Mouse (Mus musculus) frontal cortex, adult 2 months (tissue): Measurements from ENCODE around the gene Ccdc18. TPM values are rescaled to one million over a fixed set of nuclear protein-coding genes. Genes with fewer than 3 reads are reported as not detected.
A peak's percentile ranks its signal among the peaks of the same experiment; 100 is the strongest.
"Not testable (repeated sequence)": the region's sequence is repeated elsewhere in the genome, so short reads cannot be mapped to it uniquely, and the experiment has no call there.

Source experiments
- DNase-seq, 2 experiments: peaks; one replicate each; pipeline ENCODE4 v3.0.0; 2022; ENCODE audit warnings: low spot score in 1 of 2; ENCODE audit errors: extremely low spot score in 1 of 2
- polyA plus RNA-seq: library from polyadenylated mRNA; depleted of rRNA; stranded (reverse); fragments of >200 nt; gene quantifications from 2 replicates; pipeline ENCODE4 v1.2.3, GENCODE M21; 2012; rRNA removed

Ccdc18 gene
- 0.59 and 0.74 TPM in 2 replicates for polyA plus RNA-seq

DNA sequence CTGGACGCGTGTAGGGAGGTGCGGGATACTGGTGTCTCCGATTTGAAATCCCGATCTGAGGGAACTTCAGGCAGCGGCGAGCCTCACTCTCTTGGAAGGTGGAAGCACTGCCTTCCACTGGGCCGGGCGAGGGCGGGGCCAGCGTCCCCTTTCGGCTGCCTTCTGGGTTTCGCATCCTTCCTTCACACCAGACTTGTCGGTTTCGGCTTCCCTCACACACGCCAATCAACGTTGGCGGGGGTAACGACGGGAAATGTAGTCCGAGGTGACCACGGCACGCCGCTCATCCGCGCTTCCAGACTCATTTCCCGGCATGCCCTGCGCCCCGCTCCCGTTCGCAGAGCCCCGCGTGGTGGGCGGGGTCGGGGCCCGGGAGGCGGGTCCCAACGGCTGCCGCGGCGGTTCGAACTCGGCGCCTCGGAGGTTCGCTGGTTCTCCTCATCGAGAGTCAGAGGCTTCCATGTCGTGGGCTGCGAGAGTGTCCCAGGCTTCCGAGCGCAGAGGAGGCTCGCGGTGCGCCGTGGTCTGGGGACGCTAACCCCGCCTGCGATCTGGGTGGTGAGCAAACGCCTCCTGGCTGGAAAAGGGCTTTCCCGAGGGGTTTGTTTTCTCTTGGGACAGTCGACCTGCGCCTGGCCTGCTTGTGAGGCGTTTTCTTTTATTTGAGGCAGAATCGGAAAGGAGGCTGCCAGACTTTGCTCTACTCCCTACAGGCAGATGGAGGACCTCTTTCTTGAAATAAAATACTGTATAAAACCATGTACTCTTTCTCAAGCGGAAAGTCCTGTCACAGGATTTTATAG lies at the start of gene Ccdc18, which contains the start of gene Tmed5:
Gene Ccdc18 (plus strand): TSS at position 435 of the 803 bp plus-strand sequence.
Gene Tmed5 (minus strand): TSS at position 180 of the 803 bp plus-strand sequence.
- DNase-seq, result peak; percentile 96 to 98

- no peak for DNase-seq
These were observed 47.2 kb upstream of the Ccdc18 start for GRCm38 (mm10) chr5:108085440-108085839.

GRCm38 (mm10) chr5:108092731-108093130 lies 39.9 kb upstream of the Ccdc18 start:
- not testable (repeated sequence) for DNase-seq

DNA sequence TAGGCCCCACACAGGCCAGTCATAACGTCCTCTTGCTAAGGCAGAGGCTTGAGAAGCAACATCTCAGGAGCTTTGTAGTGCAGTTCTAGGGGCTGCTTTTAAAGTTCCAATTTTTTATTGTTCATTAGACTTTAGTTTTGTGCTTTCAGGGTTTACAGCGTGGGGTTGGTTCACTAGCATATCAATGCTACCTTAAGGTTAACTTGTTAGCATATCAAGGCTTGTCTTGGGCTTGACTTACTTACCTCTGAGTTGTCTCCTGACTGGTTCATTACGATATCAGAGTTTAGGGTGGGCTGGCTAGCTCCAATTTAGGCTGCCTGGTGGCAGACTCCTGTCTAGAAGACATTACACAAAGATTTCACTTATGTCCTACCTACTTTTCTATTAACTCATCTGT lies 35.0 kb upstream of the Ccdc18 start:
- no peak for DNase-seq

GRCm38 (mm10) chr5:108100196-108100595 lies 32.5 kb upstream of the Ccdc18 start:
- DNase-seq, result no peak

GRCm38 (mm10) chr5:108104306-108104705 lies 28.4 kb upstream of the Ccdc18 start:
- DNase-seq, result no peak

DNA sequence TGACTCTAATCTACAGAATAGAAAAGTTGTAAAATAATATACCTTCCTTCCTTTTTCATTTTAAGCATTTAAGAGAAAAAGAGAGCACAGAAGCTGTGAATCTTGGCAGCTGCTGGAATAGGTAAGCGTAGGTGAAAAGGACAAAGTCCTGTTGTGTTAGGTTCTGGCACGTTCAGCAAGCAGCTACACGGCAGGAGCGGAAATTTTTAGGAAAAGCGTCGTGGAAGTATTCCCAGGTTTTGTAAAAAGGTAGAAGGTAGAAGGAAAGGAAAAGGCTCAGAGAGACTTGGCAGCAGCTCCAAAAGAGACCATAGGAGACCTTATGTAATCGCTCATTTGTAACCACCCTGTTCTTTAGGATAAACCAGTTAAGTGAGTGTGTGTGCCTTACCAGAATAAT lies 23.3 kb upstream of the Ccdc18 start:
- no peak for DNase-seq

- no peak for DNase-seq
These were observed 15.0 kb upstream of the Ccdc18 start for GRCm38 (mm10) chr5:108117693-108118092.

GRCm38 (mm10) chr5:108120221-108120900 lies 12.3 kb upstream of the Ccdc18 start:
- DNase-seq, result no peak

- peak in 1 of 2 experiments; percentile 33 for DNase-seq
These were observed 730 bp upstream of the Ccdc18 start for GRCm38 (mm10) chr5:108131849-108132440.

- DNase-seq, result no peak
These were observed 19.9 kb downstream of the Ccdc18 start for GRCm38 (mm10) chr5:108152592-108152991.

GRCm38 (mm10) chr5:108160796-108161195 lies 28.1 kb downstream of the Ccdc18 start:
- DNase-seq, result no peak

DNA sequence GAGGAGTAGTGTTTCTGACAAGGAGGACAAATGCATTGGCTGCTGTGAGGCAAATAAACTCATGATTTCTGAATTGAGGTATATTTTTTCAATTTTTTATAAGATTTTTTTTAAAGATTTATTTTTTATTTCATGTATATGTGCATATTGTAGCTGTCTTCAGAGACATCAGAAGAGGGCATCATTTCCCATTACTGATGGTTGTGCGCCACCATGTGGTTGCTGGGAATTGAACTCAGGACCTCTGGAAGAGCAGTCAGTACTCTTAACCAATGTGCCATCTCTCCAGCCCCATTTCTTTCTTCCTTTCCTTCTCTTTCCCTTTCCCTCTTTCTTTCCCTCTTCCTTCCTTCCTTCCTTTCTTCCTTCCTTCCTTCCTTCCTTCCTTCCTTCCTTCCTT lies 31.0 kb downstream of the Ccdc18 start:
- DNase-seq, result peak in 1 of 2 experiments; percentile 33

DNA sequence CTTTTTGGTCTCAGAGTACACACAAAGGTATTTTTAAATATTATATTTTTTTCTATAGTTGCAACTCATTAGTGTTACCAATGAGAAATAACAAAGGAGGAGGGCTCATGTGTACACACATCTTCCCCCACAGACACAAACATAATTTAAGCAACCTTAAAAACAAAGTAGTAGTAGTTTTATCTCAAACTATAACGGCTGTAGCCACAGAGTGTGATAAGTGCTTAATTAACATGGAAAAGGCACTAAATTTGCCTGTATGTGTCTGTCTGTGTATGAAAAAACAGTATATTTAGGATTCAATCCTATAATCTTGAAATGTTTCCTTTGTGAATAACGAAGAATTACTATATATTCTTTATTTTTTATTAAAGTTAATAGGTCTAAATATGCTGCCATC lies 51.4 kb downstream of the Ccdc18 start:
- DNase-seq, result no peak

DNA sequence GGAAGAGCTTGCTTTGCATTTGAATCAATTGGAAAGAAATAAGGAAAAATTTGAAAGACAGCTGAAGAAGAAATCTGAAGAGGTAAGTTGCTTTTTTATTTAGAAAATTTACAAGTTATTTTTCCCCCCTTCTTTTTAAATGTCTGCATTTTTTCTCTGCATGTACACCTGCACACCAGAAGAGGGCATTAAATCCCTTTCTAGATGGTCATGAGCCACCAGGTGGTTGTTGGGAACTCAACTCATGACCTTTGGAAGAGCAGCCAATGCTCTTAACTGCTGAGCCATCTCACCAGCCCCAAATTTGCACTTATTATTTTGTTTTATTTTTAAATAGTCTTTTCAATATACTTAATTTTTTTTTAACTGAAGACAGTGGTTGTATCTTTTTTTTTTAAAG lies 56.3 kb downstream of the Ccdc18 start:
- no peak for DNase-seq

DNA sequence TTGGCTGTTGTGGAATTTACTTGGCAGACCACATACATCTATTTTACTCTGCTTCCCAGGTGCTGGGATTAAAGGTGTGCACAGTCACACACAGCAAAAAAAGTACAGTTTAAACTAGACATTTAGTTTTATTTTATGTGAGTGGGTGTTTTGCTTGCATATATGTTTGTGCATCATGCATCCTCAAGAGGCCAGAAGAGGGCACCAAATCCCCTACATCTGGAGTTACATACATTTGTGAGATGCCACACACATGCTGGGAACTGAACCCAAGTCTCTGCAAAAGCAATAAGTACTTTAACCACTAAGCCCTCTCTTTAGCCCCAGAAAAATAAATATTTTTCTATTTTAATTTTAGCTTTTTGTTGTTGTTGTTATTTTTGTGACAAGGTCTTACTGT lies 73.3 kb downstream of the Ccdc18 start:
- no peak for DNase-seq

DNA sequence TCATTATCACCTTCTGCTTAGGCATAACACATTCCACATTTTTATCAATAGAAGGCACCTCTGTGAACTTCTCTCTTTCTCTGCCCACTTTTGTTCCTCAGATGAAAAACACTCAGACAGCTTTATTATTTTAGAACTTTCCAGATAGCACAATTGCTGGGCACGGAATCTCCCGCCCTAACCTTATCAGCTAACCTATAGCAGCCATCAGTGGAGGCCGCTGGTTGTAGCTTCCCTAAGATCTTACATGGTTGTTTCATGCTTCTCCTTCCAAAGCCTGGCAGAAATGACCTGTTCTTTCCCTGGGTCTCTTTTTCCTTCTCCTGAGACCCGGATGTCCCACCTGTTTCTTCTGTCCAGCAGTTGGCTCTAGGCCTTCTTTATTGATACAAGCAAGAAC lies 78.8 kb downstream of the Ccdc18 start:
- DNase-seq, result no peak

- no peak for DNase-seq
These were observed 82.3 kb downstream of the Ccdc18 start for GRCm38 (mm10) chr5:108214928-108215327.

GRCm38 (mm10) chr5:108224077-108224476 lies 91.4 kb downstream of the Ccdc18 start:
- no peak for DNase-seq

GRCm38 (mm10) chr5:108226159-108226558 lies 93.5 kb downstream of the Ccdc18 start:
- DNase-seq, result no peak

- DNase-seq, result no peak
These were observed 113.7 kb downstream of the Ccdc18 start for GRCm38 (mm10) chr5:108246314-108246765.
